Mouse (Mus musculus) right cerebral cortex, postnatal 36 days (tissue): ENCODE measurements around the gene Ap2b1.
A peak's percentile ranks its signal among the peaks of the same experiment; 100 is the strongest.
"Not testable (repeated sequence)": the region's sequence is repeated elsewhere in the genome, so short reads cannot be mapped to it uniquely, and the experiment has no call there.

Source experiments
- DNase-seq, 2 experiments: peaks; one replicate each; pipeline ENCODE4 v3.0.0; 2022; ENCODE audit warnings: low spot score in 2 of 2, mixed read lengths in 1 of 2

Gene Ap2b1

DNA sequence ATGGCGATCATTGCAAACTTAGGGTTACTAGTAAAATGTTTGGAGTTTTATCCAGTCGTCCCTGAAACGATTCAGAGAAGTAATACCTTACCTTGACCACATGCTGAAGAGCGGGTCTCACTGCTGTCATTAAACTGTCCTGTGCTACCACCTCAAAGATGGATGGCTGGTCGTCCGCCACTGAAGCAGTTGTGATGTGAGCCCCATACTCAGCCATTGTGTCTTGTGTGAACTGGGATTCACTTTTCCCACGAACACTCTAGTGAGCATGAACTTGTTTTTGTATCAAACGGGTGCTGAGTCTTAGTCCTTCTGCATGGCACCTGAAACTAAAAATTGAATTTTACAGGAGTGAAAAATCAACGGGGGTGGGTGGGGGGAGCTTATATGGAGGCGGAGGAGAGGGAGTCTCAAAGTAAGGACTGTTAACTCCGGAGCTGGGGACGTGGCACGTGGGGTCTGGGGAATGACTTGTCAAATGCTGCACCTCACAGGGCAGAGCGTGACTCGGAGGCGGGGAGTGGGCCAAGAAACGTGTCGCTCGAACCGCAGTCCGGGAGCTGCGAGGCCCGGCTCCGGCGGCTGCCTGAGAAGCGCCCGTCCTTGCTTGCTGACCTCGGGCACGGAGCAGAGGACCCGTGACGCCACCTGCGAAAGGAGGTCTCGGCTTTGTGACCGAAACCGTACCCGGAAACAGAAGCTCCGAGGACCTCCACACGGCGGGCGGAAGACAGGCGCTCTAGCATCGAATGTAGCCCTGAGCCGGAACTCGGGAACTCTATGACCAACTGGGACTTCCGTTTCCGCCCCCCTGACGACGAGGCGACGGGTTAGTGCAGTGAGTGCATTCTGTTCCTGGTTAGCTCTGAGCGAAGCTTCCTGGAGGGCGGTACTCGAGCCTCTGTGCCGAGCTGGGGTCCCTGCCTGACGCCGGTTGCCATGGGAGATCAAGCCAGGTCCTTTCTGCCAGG lies at the start of gene Ap2b1:
TSS of gene Ap2b1 (plus strand) at position 800 of the 971 bp plus-strand sequence.
- DNase-seq = peak; percentile 94 to 96

DNA sequence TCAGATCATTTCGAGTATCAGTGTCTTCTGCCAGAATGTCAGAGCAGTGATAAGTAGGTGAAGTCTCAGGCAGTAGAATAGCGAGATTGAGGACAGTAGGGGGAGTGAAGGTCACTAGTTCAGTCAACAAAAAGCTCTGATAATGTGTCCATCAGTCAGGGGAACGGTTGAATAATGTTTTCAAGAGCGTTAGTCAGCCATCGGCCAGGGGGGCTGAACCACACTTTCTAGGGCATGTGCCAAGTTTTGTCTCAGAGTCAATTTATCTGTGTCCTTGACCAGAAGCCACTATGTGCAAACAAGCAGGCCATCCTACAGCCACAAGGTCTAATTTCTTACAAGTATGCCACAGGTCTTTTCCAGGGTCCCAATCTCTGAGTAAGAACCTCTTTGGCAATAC lies 41.6 kb upstream of the Ap2b1 start:
- not testable (repeated sequence) for DNase-seq

GRCm38 (mm10) chr11:83262673-83263072 lies 36.2 kb upstream of the Ap2b1 start:
- no peak for DNase-seq

DNA sequence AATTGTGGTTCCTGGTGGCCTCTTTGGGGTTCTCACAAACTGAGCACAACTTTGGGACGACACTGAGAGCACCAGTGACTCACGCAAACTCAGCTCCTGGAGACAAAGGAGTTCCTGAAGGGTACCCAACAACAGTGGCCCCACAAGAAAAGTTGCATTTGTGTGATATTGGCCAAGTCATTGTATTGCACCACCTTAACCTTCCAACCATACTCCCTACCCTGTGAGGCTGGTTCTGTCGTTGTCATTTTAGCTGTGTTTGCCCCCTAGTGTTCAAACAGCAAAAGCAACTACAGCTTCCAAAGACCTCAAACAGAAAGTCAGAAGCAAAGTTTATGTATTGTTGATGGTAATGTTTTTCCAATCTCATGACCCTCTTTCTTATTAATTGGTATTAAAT lies 35.7 kb upstream of the Ap2b1 start:
- DNase-seq = no peak

DNA sequence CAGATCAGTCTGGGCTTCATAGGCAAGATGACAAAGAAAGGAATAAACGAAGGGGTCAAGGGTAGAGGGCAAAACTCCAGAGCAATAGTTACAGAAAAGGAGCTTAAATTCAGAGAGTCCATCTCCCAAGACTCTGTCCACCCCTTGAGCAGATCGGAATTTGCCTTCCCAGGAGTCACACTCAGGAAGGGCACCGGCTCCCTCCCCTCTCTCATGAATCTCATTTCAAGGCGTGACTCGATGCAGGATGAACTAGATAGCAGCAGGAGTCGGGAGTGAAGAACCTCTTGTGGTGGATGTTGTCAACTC lies 28.0 kb upstream of the Ap2b1 start:
- DNase-seq = no peak

- DNase-seq = peak; percentile 63 to 71
Observed at GRCm38 (mm10) chr11:83271151-83271950, 27.5 kb upstream of the Ap2b1 start.

GRCm38 (mm10) chr11:83271951-83272843 lies 26.6 kb upstream of the Ap2b1 start:
- no peak for DNase-seq

DNA sequence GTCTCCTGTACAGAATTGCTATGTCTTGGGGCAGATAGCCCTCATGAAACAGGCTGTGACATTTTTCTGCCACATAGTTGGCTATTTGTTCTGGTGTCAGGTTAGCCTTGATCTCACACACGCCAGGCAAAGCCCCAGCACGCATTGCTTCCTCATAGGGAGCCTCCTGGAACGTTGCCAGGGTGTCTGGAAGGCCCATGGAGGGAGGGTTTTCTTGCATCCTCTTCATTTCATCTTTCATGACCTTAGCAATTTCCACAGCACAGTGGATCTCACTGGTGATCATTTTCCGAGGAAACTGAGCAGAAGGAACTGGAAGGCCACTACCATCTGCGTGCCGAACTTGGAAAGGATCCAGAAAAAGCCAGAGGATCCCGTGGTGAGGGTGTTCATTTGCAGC lies 22.6 kb upstream of the Ap2b1 start:
- DNase-seq = no peak

DNA sequence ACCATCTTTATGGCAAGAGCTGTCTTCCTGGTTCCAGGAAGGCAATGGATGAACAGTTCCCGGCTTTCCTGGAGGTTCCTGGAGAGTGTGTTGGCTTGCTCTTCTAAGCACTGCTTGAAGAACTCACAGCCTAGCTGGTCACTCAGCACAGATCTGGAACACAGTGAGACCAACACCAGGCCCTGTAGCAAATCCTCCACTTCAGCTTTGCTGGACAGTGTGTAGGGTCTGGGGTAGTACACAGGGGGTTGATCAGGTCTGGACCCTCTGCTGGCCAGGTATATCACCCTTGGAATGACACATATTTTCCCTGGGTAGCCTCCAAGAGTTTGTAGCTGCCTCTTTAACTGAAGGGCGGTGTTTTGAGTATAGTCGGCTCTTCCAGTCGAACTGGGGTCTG lies 19.8 kb upstream of the Ap2b1 start:
- no peak for DNase-seq

- DNase-seq = no peak
Observed at GRCm38 (mm10) chr11:83279691-83280090, 19.1 kb upstream of the Ap2b1 start.

DNA sequence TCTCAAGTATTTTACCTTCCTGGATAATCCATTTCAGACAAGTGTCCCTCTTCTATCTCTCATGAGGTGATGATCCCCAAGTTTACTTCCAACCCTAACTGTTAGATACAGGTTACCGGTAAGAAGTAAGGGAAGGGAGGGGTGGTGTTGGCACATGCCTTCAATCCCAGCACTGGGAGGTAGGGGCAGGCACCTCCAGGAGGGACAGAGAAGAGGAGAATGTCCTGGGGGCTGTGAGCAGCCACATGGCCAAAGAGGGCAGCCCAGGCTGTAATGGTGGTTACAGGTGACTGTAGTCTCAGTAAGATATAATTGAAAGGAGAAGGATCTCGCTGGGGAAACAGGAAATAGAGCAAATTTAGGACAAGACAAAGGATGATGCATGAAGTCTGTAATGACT lies 16.7 kb upstream of the Ap2b1 start:
- DNase-seq = no peak

- no peak for DNase-seq
Observed at GRCm38 (mm10) chr11:83285627-83286026, 13.2 kb upstream of the Ap2b1 start.

DNA sequence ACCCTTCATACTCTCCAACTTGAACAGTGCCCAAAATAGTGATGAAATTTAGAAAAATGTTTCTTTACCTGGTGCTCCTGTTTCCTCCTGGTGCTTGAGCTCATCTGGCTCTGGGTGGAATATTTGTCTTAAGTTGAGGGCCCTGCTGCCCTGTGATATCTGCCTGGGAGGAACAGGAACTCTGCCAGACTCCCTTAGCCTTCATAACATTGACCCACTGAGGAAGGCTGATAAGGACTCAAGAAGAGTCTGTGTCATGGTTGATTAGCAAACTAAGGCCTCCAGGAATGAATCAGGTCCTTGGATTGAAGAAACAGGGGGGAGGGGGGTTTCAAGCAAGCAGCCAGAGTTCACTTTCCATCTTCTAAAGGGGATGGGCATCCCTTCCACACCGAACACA lies 12.3 kb upstream of the Ap2b1 start, which contains the start of gene Slfn14:
TSS of gene Slfn14 (minus strand) at position 161 of the 400 bp plus-strand sequence.
- no peak for DNase-seq

- DNase-seq = no peak
Observed at GRCm38 (mm10) chr11:83289036-83289435, 9.8 kb upstream of the Ap2b1 start.

GRCm38 (mm10) chr11:83289633-83290032 lies 9.2 kb upstream of the Ap2b1 start:
- no peak for DNase-seq

- peak; percentile 93 to 96 for DNase-seq
Observed at GRCm38 (mm10) chr11:83291375-83292250, 7.2 kb upstream of the Ap2b1 start.

- DNase-seq = no peak
Observed at GRCm38 (mm10) chr11:83292251-83292587, 6.6 kb upstream of the Ap2b1 start.

DNA sequence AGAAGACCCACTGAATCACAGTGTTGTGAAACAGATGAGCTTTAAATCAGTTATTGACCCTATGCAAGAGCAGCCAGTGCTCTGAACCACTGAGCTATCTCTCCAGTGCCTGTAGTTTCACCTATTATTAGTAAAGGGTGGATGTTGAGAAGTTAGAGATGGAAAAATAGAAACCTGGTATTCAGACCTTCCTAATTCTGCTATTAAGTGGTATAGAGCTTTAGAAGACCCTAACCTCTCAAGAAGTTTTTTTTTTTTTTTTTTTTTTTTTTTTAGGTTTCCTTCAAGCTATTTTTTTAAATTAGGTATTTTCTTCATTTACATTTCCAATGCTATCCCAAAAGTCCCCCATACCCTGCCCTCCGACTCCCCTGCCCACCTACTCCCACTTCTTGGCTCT lies 5.6 kb upstream of the Ap2b1 start:
- DNase-seq = no peak

DNA sequence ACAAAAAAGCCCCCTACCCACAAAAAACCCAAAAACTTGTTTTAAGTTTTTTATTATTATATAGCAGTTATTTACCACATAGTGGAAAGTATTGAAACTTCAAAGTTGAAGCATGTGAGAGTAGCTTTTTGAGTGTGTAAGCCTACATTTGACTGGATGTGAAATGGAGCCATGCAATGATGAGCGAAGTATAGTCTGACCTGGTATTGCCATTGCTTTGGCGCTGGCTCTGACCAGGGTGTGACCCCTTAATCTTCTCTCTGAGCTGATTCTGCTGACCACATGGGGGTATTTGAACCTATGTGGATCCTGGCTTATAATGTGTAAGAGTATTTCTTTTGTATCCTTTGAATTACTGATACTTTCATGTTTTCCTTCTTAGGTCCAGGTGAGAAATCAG lies 4.7 kb upstream of the Ap2b1 start:
- no peak for DNase-seq

DNA sequence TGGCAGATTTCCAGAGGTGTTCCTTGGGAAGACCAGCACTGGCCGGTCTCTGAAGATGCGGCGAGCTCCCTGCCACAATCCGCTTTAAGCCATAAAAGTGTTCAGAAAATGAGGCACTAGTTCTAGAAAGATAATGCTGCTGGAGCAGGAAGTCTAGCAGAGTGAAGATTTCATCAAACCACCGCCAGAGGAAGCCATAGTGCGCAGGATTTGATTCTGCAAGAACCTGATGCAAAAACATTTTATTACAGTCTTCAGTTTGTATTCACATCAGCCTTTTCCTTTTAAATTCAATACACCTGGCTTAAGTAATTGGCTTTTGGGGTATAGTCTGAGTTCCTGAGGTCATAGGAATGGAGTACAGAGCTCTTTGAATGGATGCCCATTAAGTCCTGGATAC lies 1.0 kb upstream of the Ap2b1 start:
- no peak for DNase-seq

GRCm38 (mm10) chr11:83299724-83300123 lies 900 bp downstream of the Ap2b1 start:
- DNase-seq = no peak
